Mouse (Mus musculus): ENCODE results near the gene Naa38. TPM values are rescaled to one million over a fixed set of nuclear protein-coding genes. Genes with fewer than 3 reads are reported as not detected.
"Not testable (repeated sequence)": the region's sequence is repeated elsewhere in the genome, so short reads cannot be mapped to it uniquely, and the experiment has no call there.

The Naa38 gene
- 106 and 142 TPM in 2 replicates for polyA plus RNA-seq (2014; fragmentation: Nextera tagmentation; extraction: Ambion mirVana)

DNA sequence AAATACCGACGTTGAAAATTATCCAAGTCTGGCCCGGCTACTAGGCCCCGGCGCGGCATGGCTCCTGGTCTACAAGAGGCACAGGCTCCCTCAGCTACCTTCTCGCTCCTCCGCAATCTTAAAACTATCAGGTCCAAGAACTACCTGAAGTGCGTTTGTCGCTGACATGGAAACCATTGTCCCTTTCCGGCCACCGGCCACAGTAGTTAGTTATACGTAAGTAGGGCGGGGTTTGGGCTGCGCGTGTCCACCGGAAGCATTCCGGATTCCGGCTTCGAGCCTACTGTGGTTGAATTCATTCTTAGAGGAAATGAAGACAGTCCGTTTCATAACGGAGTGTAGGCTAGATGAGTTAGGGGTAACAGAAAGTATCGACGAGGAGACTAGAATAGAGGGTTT, at the start of gene Naa38, which contains the start of gene Cyb5d1:
Gene Naa38 (plus strand): TSS at position 253 of the 399 bp plus-strand sequence.
Gene Cyb5d1 (minus strand): TSS at position 397 of the 399 bp plus-strand sequence.
- H3K9ac ChIP-seq (ENCODE audit: low read length), result peak within 1 kb of the TSS; percentile 73
- WGBS, result under 1% methylated on average over 20 of the region's 24 CpGs
- H3K4me2 ChIP-seq (ENCODE audit: low read length), result peak within 1 kb of the TSS; percentile 73
- H3K4me3 ChIP-seq (ENCODE audit: low read depth, low read length), result peak within 1 kb of the TSS; percentile 55
- peak within 1 kb of the TSS; percentile 92 for H3K27ac ChIP-seq (ENCODE audit: low read depth, low read length)
- H3K36me3 ChIP-seq (ENCODE audit: control insufficient read depth, insufficient read depth, low read length), result peaks cover 22% of the 10 kb centered on the region
- peaks cover 11% of the 10 kb centered on the region for H3K4me1 ChIP-seq (ENCODE audit: control insufficient read depth, insufficient read depth, low read length)
- H3K9me3 ChIP-seq (replicated peaks; ENCODE audit: control insufficient read depth, low read length); H3K27me3 ChIP-seq (replicated peaks; ENCODE audit: control insufficient read depth, insufficient read depth, low read length): not testable (repeated sequence)
- ATAC-seq (peak; percentile 81), DNase-seq (ENCODE audit: low spot score) (peak; percentile 95)

GRCm38 (mm10) chr11:69346441-69346840, 48.8 kb upstream of the Naa38 start:
- Histone ChIP-seq H3K9ac (ENCODE audit: low read length) (no peak overlapping the region), H3K27ac (ENCODE audit: low read depth, low read length) (no peak overlapping the region), H3K4me1 (ENCODE audit: control insufficient read depth, insufficient read depth, low read length) (peaks cover 5% of the 10 kb centered on the region), H3K36me3 (ENCODE audit: control insufficient read depth, insufficient read depth, low read length) (peaks cover 85% of the 10 kb centered on the region), H3K27me3 (replicated peaks; ENCODE audit: control insufficient read depth, insufficient read depth, low read length) (no peaks in the 10 kb centered on the region), H3K4me3 (ENCODE audit: low read depth, low read length) (no peak overlapping the region), H3K9me3 (replicated peaks; ENCODE audit: control insufficient read depth, low read length) (no peaks in the 10 kb centered on the region), H3K4me2 (ENCODE audit: low read length) (no peak overlapping the region)
- ATAC-seq (no peak), DNase-seq (ENCODE audit: low spot score) (no peak)
- WGBS, result 94% methylated on average over 26 of the region's 26 CpGs

DNA sequence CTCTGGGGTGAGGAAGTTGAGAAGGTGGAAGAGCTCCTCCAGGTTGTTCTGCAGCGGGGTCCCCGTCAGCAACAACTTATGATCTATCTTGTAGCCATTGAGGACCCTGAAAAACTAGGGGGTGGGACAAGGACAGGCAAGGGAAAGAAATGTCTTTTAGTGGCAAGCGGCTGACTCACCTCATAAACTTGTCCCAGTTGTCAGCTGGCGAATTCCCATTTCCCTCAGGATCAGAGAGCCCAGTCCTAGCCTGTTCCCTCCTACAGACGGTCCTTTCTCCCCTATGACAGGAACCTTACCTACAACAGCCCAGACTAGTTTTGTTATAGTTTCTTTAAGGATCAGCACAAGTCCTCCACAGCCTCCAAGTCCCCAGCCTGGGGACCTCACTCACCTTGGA, 38.7 kb upstream of the Naa38 start:
- no peaks in the 10 kb centered on the region for H3K4me1 ChIP-seq (ENCODE audit: control insufficient read depth, insufficient read depth, low read length)
- no peak overlapping the region for H3K9ac ChIP-seq (ENCODE audit: low read length)
- H3K4me3 ChIP-seq (ENCODE audit: low read depth, low read length), result no peak overlapping the region
- no peak overlapping the region for H3K27ac ChIP-seq (ENCODE audit: low read depth, low read length)
- H3K4me2 ChIP-seq (ENCODE audit: low read length), result no peak overlapping the region
- no peaks in the 10 kb centered on the region for H3K9me3 ChIP-seq (replicated peaks; ENCODE audit: control insufficient read depth, low read length)
- DNase-seq (ENCODE audit: low spot score) (no peak), ATAC-seq (no peak)
- 90% methylated on average over 5 of the region's 5 CpGs for WGBS
- no peaks in the 10 kb centered on the region for H3K27me3 ChIP-seq (replicated peaks; ENCODE audit: control insufficient read depth, insufficient read depth, low read length)
- H3K36me3 ChIP-seq (ENCODE audit: control insufficient read depth, insufficient read depth, low read length), result peaks cover 100% of the 10 kb centered on the region

DNA sequence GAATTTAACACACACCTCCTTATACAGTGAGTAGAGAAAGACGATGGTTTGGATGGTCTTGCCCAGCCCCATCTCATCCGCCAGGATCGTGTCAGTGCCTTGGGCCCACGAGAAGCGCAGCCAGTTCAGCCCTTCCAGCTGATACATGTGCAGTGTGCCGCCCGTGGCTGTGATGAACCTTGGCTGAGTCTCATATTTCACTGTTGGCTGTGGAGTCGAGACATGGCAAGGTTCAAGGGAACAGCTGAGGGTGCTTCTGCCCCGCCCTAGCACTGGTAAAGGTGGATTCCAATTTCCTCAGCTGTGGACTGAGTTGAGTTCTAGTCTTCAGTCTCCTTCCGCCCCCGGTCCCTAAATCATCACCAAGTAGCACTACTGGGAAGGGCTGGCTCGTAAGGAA, 37.6 kb upstream of the Naa38 start:
- no peaks in the 10 kb centered on the region for H3K27me3 ChIP-seq (replicated peaks; ENCODE audit: control insufficient read depth, insufficient read depth, low read length)
- no peak overlapping the region for H3K9ac ChIP-seq (ENCODE audit: low read length)
- ATAC-seq (no peak), DNase-seq (ENCODE audit: low spot score) (no peak)
- H3K36me3 ChIP-seq (ENCODE audit: control insufficient read depth, insufficient read depth, low read length), result peaks cover 99% of the 10 kb centered on the region
- H3K9me3 ChIP-seq (replicated peaks; ENCODE audit: control insufficient read depth, low read length), result no peaks in the 10 kb centered on the region
- 91% methylated on average over 12 of the region's 12 CpGs for WGBS
- no peak overlapping the region for H3K4me3 ChIP-seq (ENCODE audit: low read depth, low read length)
- no peak overlapping the region for H3K4me2 ChIP-seq (ENCODE audit: low read length)
- H3K27ac ChIP-seq (ENCODE audit: low read depth, low read length), result no peak overlapping the region
- H3K4me1 ChIP-seq (ENCODE audit: control insufficient read depth, insufficient read depth, low read length), result no peaks in the 10 kb centered on the region

- Histone ChIP-seq H3K27me3 (replicated peaks; ENCODE audit: control insufficient read depth, insufficient read depth, low read length) (no peaks in the 10 kb centered on the region), H3K4me2 (ENCODE audit: low read length) (no peak overlapping the region), H3K9ac (ENCODE audit: low read length) (no peak overlapping the region), H3K4me1 (ENCODE audit: control insufficient read depth, insufficient read depth, low read length) (peaks cover 24% of the 10 kb centered on the region), H3K9me3 (replicated peaks; ENCODE audit: control insufficient read depth, low read length) (no peaks in the 10 kb centered on the region), H3K27ac (ENCODE audit: low read depth, low read length) (peak overlapping the region; percentile 57; the same call in 1 of the 2 replicates), H3K36me3 (ENCODE audit: control insufficient read depth, insufficient read depth, low read length) (peaks cover 74% of the 10 kb centered on the region), H3K4me3 (ENCODE audit: low read depth, low read length) (no peak overlapping the region)
- WGBS, result 52% methylated on average over 7 of the region's 7 CpGs
- ATAC-seq (no peak), DNase-seq (ENCODE audit: low spot score) (peak; percentile 48)
Measured at GRCm38 (mm10) chr11:69362021-69362420, 33.3 kb upstream of the Naa38 start.

DNA sequence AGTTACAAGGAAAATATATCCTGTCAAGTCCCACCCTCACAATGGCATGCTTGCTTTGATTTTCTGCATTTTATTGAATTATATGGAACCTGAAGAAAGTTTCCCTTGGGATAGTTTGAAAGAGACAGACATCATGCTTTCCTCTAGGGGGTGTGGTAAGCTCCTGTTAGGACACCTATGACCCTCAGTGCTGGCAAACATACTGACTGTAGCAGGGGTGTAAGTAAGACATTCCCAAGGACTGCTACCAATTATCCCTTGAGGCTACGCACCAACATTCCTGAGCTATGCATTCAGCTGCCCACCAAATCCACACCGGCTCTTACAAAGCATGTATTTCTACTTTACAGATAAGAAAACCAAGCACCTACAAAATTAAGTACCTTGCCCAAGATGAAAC, 32.8 kb upstream of the Naa38 start:
- no peak overlapping the region for H3K4me2 ChIP-seq (ENCODE audit: low read length)
- no peak overlapping the region for H3K4me3 ChIP-seq (ENCODE audit: low read depth, low read length)
- peaks cover 24% of the 10 kb centered on the region for H3K4me1 ChIP-seq (ENCODE audit: control insufficient read depth, insufficient read depth, low read length)
- WGBS, result 82% methylated on average over 2 of the region's 2 CpGs
- peaks cover 69% of the 10 kb centered on the region for H3K36me3 ChIP-seq (ENCODE audit: control insufficient read depth, insufficient read depth, low read length)
- DNase-seq (ENCODE audit: low spot score) (peak; percentile 39), ATAC-seq (no peak)
- H3K9me3 ChIP-seq (replicated peaks; ENCODE audit: control insufficient read depth, low read length), result no peaks in the 10 kb centered on the region
- no peaks in the 10 kb centered on the region for H3K27me3 ChIP-seq (replicated peaks; ENCODE audit: control insufficient read depth, insufficient read depth, low read length)
- no peak overlapping the region for H3K9ac ChIP-seq (ENCODE audit: low read length)
- no peak overlapping the region for H3K27ac ChIP-seq (ENCODE audit: low read depth, low read length)

DNA sequence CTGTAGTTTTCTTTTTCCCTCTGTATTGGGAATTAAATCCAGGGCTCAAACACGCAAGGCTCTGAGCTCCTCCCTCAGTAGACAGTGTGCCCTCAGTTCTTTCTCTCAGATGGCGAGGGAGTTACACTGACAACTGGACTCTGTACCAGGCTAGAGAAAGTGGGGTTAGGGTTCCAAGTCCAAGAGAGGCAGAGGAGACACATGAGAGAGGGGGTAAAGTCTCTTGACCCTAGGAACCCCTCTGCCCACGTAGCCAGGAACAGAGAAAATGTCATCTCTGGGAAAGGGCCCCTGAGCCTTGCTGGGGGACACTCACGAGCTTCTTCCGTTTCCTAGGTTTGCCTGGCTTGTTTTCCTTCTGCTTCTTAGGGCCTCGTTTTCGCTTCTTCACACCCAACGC, 30.9 kb upstream of the Naa38 start:
- no peak for ATAC-seq
- no peaks in the 10 kb centered on the region for H3K27me3 ChIP-seq (replicated peaks; ENCODE audit: control insufficient read depth, insufficient read depth, low read length)
- peak overlapping the region; percentile 100 for H3K27ac ChIP-seq (ENCODE audit: low read depth, low read length)
- peak overlapping the region; percentile 97; the same call in 1 of the 2 replicates for H3K4me3 ChIP-seq (ENCODE audit: low read depth, low read length)
- peaks cover 50% of the 10 kb centered on the region for H3K36me3 ChIP-seq (ENCODE audit: control insufficient read depth, insufficient read depth, low read length)
- DNase-seq (ENCODE audit: low spot score), result no peak
- peak overlapping the region; percentile 74; the same call in 1 of the 2 replicates for H3K9ac ChIP-seq (ENCODE audit: low read length)
- peaks cover 27% of the 10 kb centered on the region for H3K4me1 ChIP-seq (ENCODE audit: control insufficient read depth, insufficient read depth, low read length)
- peak overlapping the region; percentile 96 for H3K4me2 ChIP-seq (ENCODE audit: low read length)
- H3K9me3 ChIP-seq (replicated peaks; ENCODE audit: control insufficient read depth, low read length), result no peaks in the 10 kb centered on the region
- 54% methylated on average over 8 of the region's 8 CpGs for WGBS

- ATAC-seq, result peak; percentile 61
- DNase-seq (ENCODE audit: low spot score), result peak; percentile 94
- Histone ChIP-seq H3K4me2 (ENCODE audit: low read length) (peak overlapping the region; percentile 96), H3K36me3 (ENCODE audit: control insufficient read depth, insufficient read depth, low read length) (peaks cover 45% of the 10 kb centered on the region), H3K9me3 (replicated peaks; ENCODE audit: control insufficient read depth, low read length) (no peaks in the 10 kb centered on the region), H3K9ac (ENCODE audit: low read length) (peak overlapping the region; percentile 74), H3K27ac (ENCODE audit: low read depth, low read length) (peak overlapping the region; percentile 100), H3K4me1 (ENCODE audit: control insufficient read depth, insufficient read depth, low read length) (peaks cover 27% of the 10 kb centered on the region), H3K4me3 (ENCODE audit: low read depth, low read length) (peak overlapping the region; percentile 97), H3K27me3 (replicated peaks; ENCODE audit: control insufficient read depth, insufficient read depth, low read length) (no peaks in the 10 kb centered on the region)
- WGBS, result under 1% methylated on average over 6 of the region's 6 CpGs
Measured at GRCm38 (mm10) chr11:69364910-69365309, 30.4 kb upstream of the Naa38 start.

- Histone ChIP-seq H3K9me3 (replicated peaks; ENCODE audit: control insufficient read depth, low read length) (no peaks in the 10 kb centered on the region), H3K4me3 (ENCODE audit: low read depth, low read length) (peak overlapping the region; percentile 97), H3K4me2 (ENCODE audit: low read length) (peak overlapping the region; percentile 96), H3K27ac (ENCODE audit: low read depth, low read length) (peak overlapping the region; percentile 100), H3K9ac (ENCODE audit: low read length) (peak overlapping the region; percentile 74), H3K4me1 (ENCODE audit: control insufficient read depth, insufficient read depth, low read length) (peaks cover 29% of the 10 kb centered on the region), H3K36me3 (ENCODE audit: control insufficient read depth, insufficient read depth, low read length) (peaks cover 37% of the 10 kb centered on the region), H3K27me3 (replicated peaks; ENCODE audit: control insufficient read depth, insufficient read depth, low read length) (no peaks in the 10 kb centered on the region)
- DNase-seq (ENCODE audit: low spot score) (no peak), ATAC-seq (no peak)
- WGBS, result 29% methylated on average over 6 of the region's 6 CpGs
Measured at GRCm38 (mm10) chr11:69365722-69366121, 29.6 kb upstream of the Naa38 start.

All from forebrain, embryonic 14.5 days (tissue).